Mouse (Mus musculus) kidney, adult 2 months (tissue): ENCODE data around the gene Slamf9. TPM values are rescaled to one million over a fixed set of nuclear protein-coding genes. Genes with fewer than 3 reads are reported as not detected.

Source experiments
- DNase-seq: peaks from one replicate; pipeline ENCODE4 v3.0.0; 2021
- H3K27ac ChIP-seq: fragments of 200-500 bp; 2 replicates; pipeline ENCODE4 v1.5.1; 2012; ENCODE audit warnings: low read depth, low read length, control low read depth, inconsistent platforms; ENCODE audit not compliant: insufficient read depth
- H3K27me3 ChIP-seq: fragments of 200-500 bp; replicated peaks from 2 replicates; pipeline ENCODE4 v1.6.1; 2012; ENCODE audit warnings: mild to moderate bottlenecking, moderate library complexity, low read length, inconsistent platforms; ENCODE audit not compliant: control insufficient read depth, insufficient read depth
- H3K36me3 ChIP-seq: fragments of 200-500 bp; 2 replicates; pipeline ENCODE4 v1.6.1; 2012; ENCODE audit warnings: mild to moderate bottlenecking, moderate library complexity, low read length, inconsistent platforms; ENCODE audit not compliant: control insufficient read depth, insufficient read depth
- H3K4me1 ChIP-seq: fragments of 200-500 bp; 2 replicates; pipeline ENCODE4 v1.6.1; 2011; ENCODE audit warnings: low read length; ENCODE audit not compliant: control insufficient read depth, insufficient read depth
- H3K4me3 ChIP-seq: fragments of 200-500 bp; 2 replicates; pipeline ENCODE4 v1.5.1; 2011; ENCODE audit warnings: mild to moderate bottlenecking, low read depth, low read length, control low read depth; ENCODE audit not compliant: insufficient read depth
- CTCF ChIP-seq: fragments of 200-500 bp; conservative IDR thresholded peaks from 2 replicates; pipeline ENCODE4 v1.5.1; 2011; ENCODE audit warnings: low read depth, mild to moderate bottlenecking, control low read depth, low read length, moderate library complexity, mixed read lengths; ENCODE audit not compliant: insufficient read depth, insufficient read length
- POLR2A ChIP-seq: fragments of 200-500 bp; IDR thresholded peaks from one replicate; pipeline ENCODE4 v1.6.1; 2011; ENCODE audit warnings: low read depth, low read length, control low read depth
- WGBS: fragments of 180-500 bp; shearing (Covaris S2); methylation state at CpG from one replicate; pipeline ENCODE4 v1.1.7; 2018; 5-methylcytosine and 5-hydroxymethylcytosine counted together
- polyA plus RNA-seq: library from polyadenylated mRNA; depleted of rRNA; stranded (reverse); fragments of >200 nt; gene quantifications from 2 replicates; pipeline ENCODE4 v1.2.3, GENCODE M21; 2012

Gene Slamf9
- polyA plus RNA-seq, 1 experiment: 20.2 TPM

- Histone ChIP-seq H3K4me3 (no peak overlapping the region), H3K36me3 (no peaks in the 10 kb centered on the region), H3K27me3 (no peaks in the 10 kb centered on the region), H3K4me1 (no peaks in the 10 kb centered on the region), H3K27ac (no peak overlapping the region)
- 55% methylated on average over 12 of the region's 12 CpGs for WGBS
- no peak for DNase-seq
- no peak for TF ChIP-seq CTCF
- TF ChIP-seq POLR2A: no peak
Measured at GRCm38 (mm10) chr1:172489585-172490250, 14.6 kb downstream of the Slamf9 start.

GRCm38 (mm10) chr1:172490261-172490661 is 15.1 kb downstream of the Slamf9 start:
- H3K27ac ChIP-seq: no peak overlapping the region
- TF ChIP-seq CTCF (peak; percentile 95), POLR2A (no peak)
- no peaks in the 10 kb centered on the region for H3K4me1 ChIP-seq
- peak overlapping the region; percentile 38 for H3K4me3 ChIP-seq
- no peaks in the 10 kb centered on the region for H3K36me3 ChIP-seq
- H3K27me3 ChIP-seq: no peaks in the 10 kb centered on the region
- peak; percentile 88 for DNase-seq
- WGBS: 7% methylated on average over 10 of the region's 10 CpGs

- Histone ChIP-seq H3K36me3 (no peaks in the 10 kb centered on the region), H3K4me1 (no peaks in the 10 kb centered on the region), H3K27ac (no peak overlapping the region), H3K4me3 (no peak overlapping the region), H3K27me3 (no peaks in the 10 kb centered on the region)
- TF ChIP-seq POLR2A (no peak), CTCF (no peak)
- peak; percentile 65 for DNase-seq
- 68% methylated on average over 8 of the region's 8 CpGs for WGBS
Measured at GRCm38 (mm10) chr1:172492047-172492446, 16.9 kb downstream of the Slamf9 start.

- no peak overlapping the region for H3K4me3 ChIP-seq
- no peak for DNase-seq
- H3K27ac ChIP-seq: no peak overlapping the region
- H3K27me3 ChIP-seq: no peaks in the 10 kb centered on the region
- H3K36me3 ChIP-seq: no peaks in the 10 kb centered on the region
- H3K4me1 ChIP-seq: no peaks in the 10 kb centered on the region
- 73% methylated on average over 6 of the region's 6 CpGs for WGBS
- TF ChIP-seq POLR2A (no peak), CTCF (no peak)
Measured at GRCm38 (mm10) chr1:172493516-172493915, 18.4 kb downstream of the Slamf9 start.

GRCm38 (mm10) chr1:172496030-172496429 is 20.9 kb downstream of the Slamf9 start:
- Histone ChIP-seq H3K27me3 (no peaks in the 10 kb centered on the region), H3K4me3 (no peak overlapping the region), H3K4me1 (no peaks in the 10 kb centered on the region), H3K36me3 (no peaks in the 10 kb centered on the region), H3K27ac (no peak overlapping the region)
- 93% methylated on average over 17 of the region's 17 CpGs for WGBS
- no peak for DNase-seq
- TF ChIP-seq CTCF (no peak), POLR2A (no peak)

- Histone ChIP-seq H3K36me3 (no peaks in the 10 kb centered on the region), H3K27ac (no peak overlapping the region), H3K4me3 (no peak overlapping the region), H3K4me1 (peaks cover 8% of the 10 kb centered on the region), H3K27me3 (no peaks in the 10 kb centered on the region)
- no peak for DNase-seq
- TF ChIP-seq CTCF (no peak), POLR2A (no peak)
- 88% methylated on average over 10 of the region's 10 CpGs for WGBS
Measured at GRCm38 (mm10) chr1:172497428-172497827, 22.3 kb downstream of the Slamf9 start.

- no peaks in the 10 kb centered on the region for H3K27me3 ChIP-seq
- H3K27ac ChIP-seq: peak within 1 kb of the TSS; percentile 86
- peak; percentile 92 for TF ChIP-seq POLR2A
- TF ChIP-seq CTCF: 0 out of 2 replicates have a peak, but pooled peaks have one; percentile 21
- H3K4me1 ChIP-seq: peaks cover 20% of the 10 kb centered on the region
- DNase-seq: peak; percentile 94
- H3K36me3 ChIP-seq: no peaks in the 10 kb centered on the region
- peak within 1 kb of the TSS; percentile 75 for H3K4me3 ChIP-seq
- 2% methylated on average over 30 of the region's 30 CpGs for WGBS
Measured at GRCm38 (mm10) chr1:172499765-172500441, 24.7 kb downstream of the Slamf9 start, which contains the start of gene Tagln2. Gene Tagln2 (plus strand): TSS chr1:172500047.
